Mouse (Mus musculus): ENCODE measurements at regions not wholly inside any gene's neighbourhood (a gene's known extent, or its start where the extent isn't known, plus 50 kb on each side); places are given as distances from the start of the nearest gene placed in this dataset.

- 17% methylated on average over 5 of the region's 5 CpGs for WGBS
- no peaks in the 10 kb centered on the region for H3K27me3 ChIP-seq (ENCODE audit: control insufficient read depth, insufficient read depth, low read length)
- peak overlapping the region; percentile 73 for H3K27ac ChIP-seq (replicated peaks; ENCODE audit: low read depth, low read length)
- peak; percentile 45 for DNase-seq
- peak overlapping the region; percentile 44 for H3K4me2 ChIP-seq (ENCODE audit: low read length)
- H3K4me1 ChIP-seq (ENCODE audit: control insufficient read depth, insufficient read depth, low read length) = peaks cover 18% of the 10 kb centered on the region
- no peak overlapping the region for H3K4me3 ChIP-seq (replicated peaks; ENCODE audit: low read depth, low read length)
- H3K9me3 ChIP-seq (ENCODE audit: control insufficient read depth, low read length) = no peaks in the 10 kb centered on the region
- H3K36me3 ChIP-seq (ENCODE audit: control insufficient read depth, insufficient read depth, low read length) = no peaks in the 10 kb centered on the region
- H3K9ac ChIP-seq (replicated peaks; ENCODE audit: low read length) = no peak overlapping the region
- ATAC-seq (ENCODE audit: low FRiP score, low TSS enrichment) = 0 out of 2 replicates have a peak, but pooled peaks have one; percentile 24
Measured at GRCm38 (mm10) chr10:96956449-96956834, 339.6 kb downstream of the Btg1 start.

- Histone ChIP-seq H3K9me3 (ENCODE audit: control insufficient read depth, low read length) (no peaks in the 10 kb centered on the region), H3K4me2 (ENCODE audit: low read length) (no peak overlapping the region), H3K4me3 (replicated peaks; ENCODE audit: low read depth, low read length) (no peak overlapping the region), H3K9ac (replicated peaks; ENCODE audit: low read length) (no peak overlapping the region), H3K27me3 (ENCODE audit: control insufficient read depth, insufficient read depth, low read length) (no peaks in the 10 kb centered on the region), H3K36me3 (ENCODE audit: control insufficient read depth, insufficient read depth, low read length) (no peaks in the 10 kb centered on the region), H3K27ac (replicated peaks; ENCODE audit: low read depth, low read length) (no peak overlapping the region), H3K4me1 (ENCODE audit: control insufficient read depth, insufficient read depth, low read length) (peaks cover 18% of the 10 kb centered on the region)
- ATAC-seq (ENCODE audit: low FRiP score, low TSS enrichment) = no peak
- no peak for DNase-seq
- 71% methylated on average over 2 of the region's 2 CpGs for WGBS
Measured at GRCm38 (mm10) chr10:96957019-96957418, 340.2 kb downstream of the Btg1 start.

GRCm38 (mm10) chr10:96969825-96970224, 353.0 kb downstream of the Btg1 start:
- Histone ChIP-seq H3K27me3 (ENCODE audit: control insufficient read depth, insufficient read depth, low read length) (no peaks in the 10 kb centered on the region), H3K27ac (replicated peaks; ENCODE audit: low read depth, low read length) (no peak overlapping the region), H3K9ac (replicated peaks; ENCODE audit: low read length) (no peak overlapping the region), H3K36me3 (ENCODE audit: control insufficient read depth, insufficient read depth, low read length) (no peaks in the 10 kb centered on the region), H3K4me2 (ENCODE audit: low read length) (no peak overlapping the region), H3K9me3 (ENCODE audit: control insufficient read depth, low read length) (no peaks in the 10 kb centered on the region), H3K4me3 (replicated peaks; ENCODE audit: low read depth, low read length) (no peak overlapping the region), H3K4me1 (ENCODE audit: control insufficient read depth, insufficient read depth, low read length) (no peaks in the 10 kb centered on the region)
- DNase-seq (no peak), ATAC-seq (ENCODE audit: low FRiP score, low TSS enrichment) (no peak)
- 100% methylated on average over 1 of the region's 1 CpGs for WGBS

- H3K9ac ChIP-seq (replicated peaks; ENCODE audit: low read length) = no peak overlapping the region
- no peaks in the 10 kb centered on the region for H3K27me3 ChIP-seq (ENCODE audit: control insufficient read depth, insufficient read depth, low read length)
- H3K4me3 ChIP-seq (replicated peaks; ENCODE audit: low read depth, low read length) = no peak overlapping the region
- no peaks in the 10 kb centered on the region for H3K9me3 ChIP-seq (ENCODE audit: control insufficient read depth, low read length)
- WGBS = 72% methylated on average over 4 of the region's 4 CpGs
- no peak overlapping the region for H3K27ac ChIP-seq (replicated peaks; ENCODE audit: low read depth, low read length)
- ATAC-seq (ENCODE audit: low FRiP score, low TSS enrichment) = no peak
- no peaks in the 10 kb centered on the region for H3K4me1 ChIP-seq (ENCODE audit: control insufficient read depth, insufficient read depth, low read length)
- no peak overlapping the region for H3K4me2 ChIP-seq (ENCODE audit: low read length)
- no peak for DNase-seq
- H3K36me3 ChIP-seq (ENCODE audit: control insufficient read depth, insufficient read depth, low read length) = no peaks in the 10 kb centered on the region
Measured at GRCm38 (mm10) chr10:96970737-96971136, 353.9 kb downstream of the Btg1 start.

GRCm38 (mm10) chr10:96971810-96972209, 355.0 kb downstream of the Btg1 start:
- Histone ChIP-seq H3K27ac (replicated peaks; ENCODE audit: low read depth, low read length) (no peak overlapping the region), H3K9me3 (ENCODE audit: control insufficient read depth, low read length) (no peaks in the 10 kb centered on the region), H3K4me1 (ENCODE audit: control insufficient read depth, insufficient read depth, low read length) (no peaks in the 10 kb centered on the region), H3K4me2 (ENCODE audit: low read length) (no peak overlapping the region), H3K36me3 (ENCODE audit: control insufficient read depth, insufficient read depth, low read length) (no peaks in the 10 kb centered on the region), H3K4me3 (replicated peaks; ENCODE audit: low read depth, low read length) (no peak overlapping the region), H3K27me3 (ENCODE audit: control insufficient read depth, insufficient read depth, low read length) (no peaks in the 10 kb centered on the region), H3K9ac (replicated peaks; ENCODE audit: low read length) (no peak overlapping the region)
- ATAC-seq (ENCODE audit: low FRiP score, low TSS enrichment) = no peak
- no peak for DNase-seq
- 77% methylated on average over 3 of the region's 3 CpGs for WGBS

- no peaks in the 10 kb centered on the region for H3K36me3 ChIP-seq (ENCODE audit: control insufficient read depth, insufficient read depth, low read length)
- H3K4me2 ChIP-seq (ENCODE audit: low read length) = no peak overlapping the region
- H3K27me3 ChIP-seq (ENCODE audit: control insufficient read depth, insufficient read depth, low read length) = no peaks in the 10 kb centered on the region
- no peak for DNase-seq
- WGBS = 88% methylated on average over 2 of the region's 2 CpGs
- H3K27ac ChIP-seq (replicated peaks; ENCODE audit: low read depth, low read length) = no peak overlapping the region
- H3K4me1 ChIP-seq (ENCODE audit: control insufficient read depth, insufficient read depth, low read length) = no peaks in the 10 kb centered on the region
- H3K9ac ChIP-seq (replicated peaks; ENCODE audit: low read length) = no peak overlapping the region
- H3K4me3 ChIP-seq (replicated peaks; ENCODE audit: low read depth, low read length) = no peak overlapping the region
- no peaks in the 10 kb centered on the region for H3K9me3 ChIP-seq (ENCODE audit: control insufficient read depth, low read length)
- ATAC-seq (ENCODE audit: low FRiP score, low TSS enrichment) = no peak
Measured at GRCm38 (mm10) chr10:96974326-96974977, 357.6 kb downstream of the Btg1 start.

- no peak overlapping the region for H3K27ac ChIP-seq (replicated peaks; ENCODE audit: low read depth, low read length)
- no peaks in the 10 kb centered on the region for H3K27me3 ChIP-seq (ENCODE audit: control insufficient read depth, insufficient read depth, low read length)
- ATAC-seq (ENCODE audit: low FRiP score, low TSS enrichment) (no peak), DNase-seq (no peak)
- no peak overlapping the region for H3K4me2 ChIP-seq (ENCODE audit: low read length)
- no peaks in the 10 kb centered on the region for H3K36me3 ChIP-seq (ENCODE audit: control insufficient read depth, insufficient read depth, low read length)
- H3K4me1 ChIP-seq (ENCODE audit: control insufficient read depth, insufficient read depth, low read length) = peaks cover 6% of the 10 kb centered on the region
- H3K9ac ChIP-seq (replicated peaks; ENCODE audit: low read length) = no peak overlapping the region
- no peak overlapping the region for H3K4me3 ChIP-seq (replicated peaks; ENCODE audit: low read depth, low read length)
- H3K9me3 ChIP-seq (ENCODE audit: control insufficient read depth, low read length) = no peaks in the 10 kb centered on the region
Measured at GRCm38 (mm10) chr10:96976691-96977090, 359.9 kb downstream of the Btg1 start.

- no peak overlapping the region for H3K4me3 ChIP-seq (replicated peaks; ENCODE audit: low read depth, low read length)
- no peaks in the 10 kb centered on the region for H3K27me3 ChIP-seq (ENCODE audit: control insufficient read depth, insufficient read depth, low read length)
- H3K9me3 ChIP-seq (ENCODE audit: control insufficient read depth, low read length) = no peaks in the 10 kb centered on the region
- DNase-seq = no peak
- H3K9ac ChIP-seq (replicated peaks; ENCODE audit: low read length) = no peak overlapping the region
- H3K27ac ChIP-seq (replicated peaks; ENCODE audit: low read depth, low read length) = peak overlapping the region; percentile 52
- no peaks in the 10 kb centered on the region for H3K36me3 ChIP-seq (ENCODE audit: control insufficient read depth, insufficient read depth, low read length)
- WGBS = 2% methylated on average over 3 of the region's 3 CpGs
- H3K4me1 ChIP-seq (ENCODE audit: control insufficient read depth, insufficient read depth, low read length) = peaks cover 10% of the 10 kb centered on the region
- H3K4me2 ChIP-seq (ENCODE audit: low read length) = peak overlapping the region; percentile 7; the same call in 1 of the 2 replicates
- ATAC-seq (ENCODE audit: low FRiP score, low TSS enrichment) = no peak; the same call in 1 of the 2 replicates
Measured at GRCm38 (mm10) chr10:96980494-96980831, 363.7 kb downstream of the Btg1 start.

GRCm38 (mm10) chr10:96980832-96981515, 364.2 kb downstream of the Btg1 start:
- H3K4me2 ChIP-seq (ENCODE audit: low read length) = peak overlapping the region; percentile 7; the same call in 1 of the 2 replicates

More at GRCm38 (mm10) chr10:96980832-96981515, 364.2 kb downstream of the Btg1 start:
- H3K27me3 ChIP-seq (ENCODE audit: control insufficient read depth, insufficient read depth, low read length) = no peaks in the 10 kb centered on the region
- ATAC-seq (ENCODE audit: low FRiP score, low TSS enrichment) (peak; percentile 90), DNase-seq (peak; percentile 75)
- H3K36me3 ChIP-seq (ENCODE audit: control insufficient read depth, insufficient read depth, low read length) = no peaks in the 10 kb centered on the region
- H3K9ac ChIP-seq (replicated peaks; ENCODE audit: low read length) = no peak overlapping the region
- H3K4me1 ChIP-seq (ENCODE audit: control insufficient read depth, insufficient read depth, low read length) = peaks cover 10% of the 10 kb centered on the region
- no peak overlapping the region for H3K4me3 ChIP-seq (replicated peaks; ENCODE audit: low read depth, low read length)
- peak overlapping the region; percentile 52 for H3K27ac ChIP-seq (replicated peaks; ENCODE audit: low read depth, low read length)
- H3K9me3 ChIP-seq (ENCODE audit: control insufficient read depth, low read length) = no peaks in the 10 kb centered on the region
- 3% methylated on average over 9 of the region's 9 CpGs for WGBS
